Mouse (Mus musculus) stomach, embryonic 14.5 days (tissue): ENCODE results near the gene Mocs2. TPM values are rescaled to one million over a fixed set of nuclear protein-coding genes. Genes with fewer than 3 reads are reported as not detected.

ENCODE experiments used
- ATAC-seq: fragments of 200-750 bp; cut with Nextera tagmentation; 2 replicates; pipeline ENCODE4 v1.8.0; 2017; ENCODE audit warnings: low read depth, moderate TSS enrichment; ENCODE audit not compliant: insufficient number of reproducible peaks, insufficient read depth, low FRiP score
- H3K27ac ChIP-seq: fragments of 300-500 bp; sonication (generic); 2 replicates; pipeline ENCODE4 v1.5.1; 2014; ENCODE audit warnings: mild to moderate bottlenecking, low read length, moderate library complexity, mixed read lengths
- H3K27me3 ChIP-seq: fragments of 300-500 bp; sonication (generic); 2 replicates; pipeline ENCODE4 v1.6.1; 2014; ENCODE audit warnings: low read length, control low read depth, mixed read lengths; ENCODE audit not compliant: control insufficient read depth, insufficient read depth
- H3K36me3 ChIP-seq: fragments of 300-500 bp; sonication (generic); 2 replicates; pipeline ENCODE4 v1.6.1; 2014; ENCODE audit warnings: mild to moderate bottlenecking, control low read depth, low read length, moderate library complexity, mixed read lengths; ENCODE audit not compliant: control insufficient read depth, insufficient read depth
- H3K4me1 ChIP-seq: fragments of 300-500 bp; sonication (generic); 2 replicates; pipeline ENCODE4 v1.6.1; 2014; ENCODE audit warnings: low read length, control low read depth, mixed read lengths; ENCODE audit not compliant: control insufficient read depth, insufficient read depth
- H3K4me2 ChIP-seq: fragments of 300-500 bp; sonication (generic); replicated peaks from 2 replicates; pipeline ENCODE4 v1.6.1; 2014; ENCODE audit warnings: low read depth, low read length, control low read depth
- H3K4me3 ChIP-seq: fragments of 300-500 bp; sonication (generic); 2 replicates; pipeline ENCODE4 v1.5.1; 2014; ENCODE audit warnings: low read depth, low read length, control low read depth
- H3K9ac ChIP-seq: fragments of 300-500 bp; sonication (generic); replicated peaks from 2 replicates; pipeline ENCODE4 v1.6.1; 2014; ENCODE audit warnings: low read depth, mild to moderate bottlenecking, control low read depth, low read length, moderate library complexity, mixed read lengths
- H3K9me3 ChIP-seq: fragments of 300-500 bp; sonication (generic); 2 replicates; pipeline ENCODE4 v1.6.1; 2016; ENCODE audit warnings: low read depth, low read length, control low read depth; ENCODE audit not compliant: control insufficient read depth
- WGBS: fragments of 180-500 bp; shearing (Covaris S2); extraction: QIAGEN DNeasy Blood & Tissue Kit; methylation state at CpG from one replicate; pipeline ENCODE4 v1.1.7; 2014; 5-methylcytosine and 5-hydroxymethylcytosine counted together
- polyA plus RNA-seq: library from polyadenylated mRNA; unstranded; fragments of >200 nt; fragmentation: Nextera tagmentation; extraction: Ambion mirVana; gene quantifications from 2 replicates; pipeline ENCODE4 v1.2.1, GENCODE M21; 2014

Gene Mocs2
- polyA plus RNA-seq, 1 experiment from 2014 or later, result 97.0 TPM

- H3K4me2 ChIP-seq, result no peak overlapping the region
- no peaks in the 10 kb centered on the region for H3K9me3 ChIP-seq
- H3K27ac ChIP-seq, result no peak overlapping the region
- no peak overlapping the region for H3K4me3 ChIP-seq
- no peak for ATAC-seq
- H3K36me3 ChIP-seq, result no peaks in the 10 kb centered on the region
- peaks cover 7% of the 10 kb centered on the region; the same call in 1 of the 2 replicates for H3K4me1 ChIP-seq
- 20% methylated on average over 1 of the region's 1 CpGs for WGBS
- no peaks in the 10 kb centered on the region for H3K27me3 ChIP-seq
- H3K9ac ChIP-seq, result no peak overlapping the region
These were observed 25.3 kb downstream of the Mocs2 start for GRCm38 (mm10) chr13:114843318-114843717.

- Histone ChIP-seq H3K4me3 (no peak overlapping the region), H3K4me1 (no peaks in the 10 kb centered on the region), H3K27me3 (no peaks in the 10 kb centered on the region), H3K4me2 (no peak overlapping the region), H3K36me3 (no peaks in the 10 kb centered on the region), H3K9ac (no peak overlapping the region), H3K9me3 (no peaks in the 10 kb centered on the region), H3K27ac (no peak overlapping the region)
- ATAC-seq, result no peak
- 87% methylated on average over 6 of the region's 6 CpGs for WGBS
These were observed 27.8 kb downstream of the Mocs2 start for GRCm38 (mm10) chr13:114845804-114846203.

- no peak overlapping the region for H3K9ac ChIP-seq
- no peaks in the 10 kb centered on the region for H3K9me3 ChIP-seq
- H3K36me3 ChIP-seq, result no peaks in the 10 kb centered on the region
- H3K27ac ChIP-seq, result no peak overlapping the region
- no peak for ATAC-seq
- WGBS, result 66% methylated on average over 3 of the region's 3 CpGs
- H3K4me3 ChIP-seq, result no peak overlapping the region
- H3K27me3 ChIP-seq, result no peaks in the 10 kb centered on the region
- no peaks in the 10 kb centered on the region for H3K4me1 ChIP-seq
- no peak overlapping the region for H3K4me2 ChIP-seq
These were observed 30.9 kb downstream of the Mocs2 start for GRCm38 (mm10) chr13:114848945-114849344.

- H3K27me3 ChIP-seq, result no peaks in the 10 kb centered on the region
- no peak overlapping the region for H3K27ac ChIP-seq
- no peak overlapping the region for H3K4me3 ChIP-seq
- no peak overlapping the region for H3K4me2 ChIP-seq
- WGBS, result 62% methylated on average over 6 of the region's 6 CpGs
- no peaks in the 10 kb centered on the region for H3K9me3 ChIP-seq
- no peak overlapping the region for H3K9ac ChIP-seq
- H3K36me3 ChIP-seq, result no peaks in the 10 kb centered on the region
- no peak for ATAC-seq
- 0 out of 2 replicates have a peak, but pooled peaks cover 3% of the 10 kb centered on the region for H3K4me1 ChIP-seq
These were observed 34.5 kb downstream of the Mocs2 start for GRCm38 (mm10) chr13:114852264-114853111.

- Histone ChIP-seq H3K27me3 (no peaks in the 10 kb centered on the region), H3K9me3 (no peaks in the 10 kb centered on the region), H3K36me3 (no peaks in the 10 kb centered on the region), H3K4me3 (no peak overlapping the region), H3K27ac (no peak overlapping the region), H3K4me2 (no peak overlapping the region), H3K4me1 (0 out of 2 replicates have a peak, but pooled peaks cover 3% of the 10 kb centered on the region), H3K9ac (no peak overlapping the region)
- ATAC-seq, result no peak
- WGBS, result 81% methylated on average over 2 of the region's 2 CpGs
These were observed 35.1 kb downstream of the Mocs2 start for GRCm38 (mm10) chr13:114853152-114853551.

- Histone ChIP-seq H3K27me3 (no peaks in the 10 kb centered on the region), H3K9me3 (no peaks in the 10 kb centered on the region), H3K27ac (no peak overlapping the region), H3K9ac (no peak overlapping the region), H3K36me3 (no peaks in the 10 kb centered on the region), H3K4me1 (0 out of 2 replicates have a peak, but pooled peaks cover 3% of the 10 kb centered on the region), H3K4me2 (no peak overlapping the region), H3K4me3 (no peak overlapping the region)
- WGBS, result 79% methylated on average over 6 of the region's 6 CpGs
- no peak for ATAC-seq
These were observed 36.0 kb downstream of the Mocs2 start for GRCm38 (mm10) chr13:114854023-114854422.

- Histone ChIP-seq H3K36me3 (no peaks in the 10 kb centered on the region), H3K9me3 (no peaks in the 10 kb centered on the region), H3K4me2 (no peak overlapping the region), H3K4me3 (no peak overlapping the region), H3K27me3 (no peaks in the 10 kb centered on the region), H3K27ac (no peak overlapping the region), H3K4me1 (0 out of 2 replicates have a peak, but pooled peaks cover 3% of the 10 kb centered on the region), H3K9ac (no peak overlapping the region)
- WGBS, result 93% methylated on average over 3 of the region's 3 CpGs
- ATAC-seq, result no peak
These were observed 36.4 kb downstream of the Mocs2 start for GRCm38 (mm10) chr13:114854428-114854827.

- Histone ChIP-seq H3K9ac (no peak overlapping the region), H3K4me3 (no peak overlapping the region), H3K4me1 (0 out of 2 replicates have a peak, but pooled peaks cover 3% of the 10 kb centered on the region), H3K27me3 (no peaks in the 10 kb centered on the region), H3K36me3 (no peaks in the 10 kb centered on the region), H3K4me2 (no peak overlapping the region), H3K27ac (no peak overlapping the region), H3K9me3 (no peaks in the 10 kb centered on the region)
- WGBS, result 26% methylated on average over 15 of the region's 15 CpGs
- no peak for ATAC-seq
These were observed 37.7 kb downstream of the Mocs2 start for GRCm38 (mm10) chr13:114855573-114856268.
